Mouse (Mus musculus) lung, postnatal 14 days (tissue): ENCODE measurements around the gene Ccdc74a.

ENCODE experiments used
- DNase-seq: peaks from one replicate; pipeline ENCODE4 v3.0.0; 2021

Ccdc74a gene

GRCm38 (mm10) chr16:17646310-17647114 is at the start of gene Ccdc74a:
Gene Ccdc74a (plus strand): TSS chr16:17646470.
- DNase-seq, result peak; percentile 83

GRCm38 (mm10) chr16:17600944-17601562 is 45.2 kb upstream of the Ccdc74a start:
- DNase-seq, result no peak

- DNase-seq, result no peak
These were observed 41.3 kb upstream of the Ccdc74a start for GRCm38 (mm10) chr16:17604941-17605340.

GRCm38 (mm10) chr16:17605684-17606083 is 40.6 kb upstream of the Ccdc74a start:
- DNase-seq, result no peak

- no peak for DNase-seq
These were observed 34.9 kb upstream of the Ccdc74a start for GRCm38 (mm10) chr16:17611383-17611782.

- peak; percentile 7 for DNase-seq
These were observed 31.5 kb upstream of the Ccdc74a start for GRCm38 (mm10) chr16:17614740-17615139.

GRCm38 (mm10) chr16:17616212-17616611 is 30.1 kb upstream of the Ccdc74a start:
- no peak for DNase-seq

GRCm38 (mm10) chr16:17617922-17618565 is 28.2 kb upstream of the Ccdc74a start:
- peak; percentile 48 for DNase-seq

- DNase-seq, result peak; percentile 94
These were observed 26.8 kb upstream of the Ccdc74a start, which contains the start of gene Smpd4 for GRCm38 (mm10) chr16:17619198-17620105. Gene Smpd4 (plus strand): TSS chr16:17619354.

GRCm38 (mm10) chr16:17621936-17622335 is 24.3 kb upstream of the Ccdc74a start:
- DNase-seq, result no peak

GRCm38 (mm10) chr16:17625488-17626268 is 20.6 kb upstream of the Ccdc74a start:
- DNase-seq, result no peak

GRCm38 (mm10) chr16:17626269-17626555 is 20.1 kb upstream of the Ccdc74a start:
- no peak for DNase-seq

- DNase-seq, result no peak
These were observed 13.7 kb upstream of the Ccdc74a start for GRCm38 (mm10) chr16:17632580-17632979.

GRCm38 (mm10) chr16:17633481-17634181 is 12.6 kb upstream of the Ccdc74a start:
- DNase-seq, result no peak

- DNase-seq, result no peak
These were observed 9.4 kb upstream of the Ccdc74a start for GRCm38 (mm10) chr16:17636904-17637303.

GRCm38 (mm10) chr16:17637610-17638009 is 8.7 kb upstream of the Ccdc74a start:
- no peak for DNase-seq

GRCm38 (mm10) chr16:17638036-17638628 is 8.1 kb upstream of the Ccdc74a start:
- no peak for DNase-seq

- no peak for DNase-seq
These were observed 7.2 kb upstream of the Ccdc74a start for GRCm38 (mm10) chr16:17639081-17639480.

GRCm38 (mm10) chr16:17639951-17640350 is 6.3 kb upstream of the Ccdc74a start:
- no peak for DNase-seq

- DNase-seq, result no peak
These were observed 5.6 kb upstream of the Ccdc74a start for GRCm38 (mm10) chr16:17640706-17641105.

- DNase-seq, result no peak
These were observed 5.0 kb upstream of the Ccdc74a start for GRCm38 (mm10) chr16:17641301-17641700.
